Mouse (Mus musculus): ENCODE data around the gene Rnf149. TPM values are rescaled to one million over a fixed set of nuclear protein-coding genes. Genes with fewer than 3 reads are reported as not detected.

Gene Rnf149
- total and polyA plus RNA-seq, 3 experiments, result 12.6 to 32.3 (median 21.5) TPM

DNA sequence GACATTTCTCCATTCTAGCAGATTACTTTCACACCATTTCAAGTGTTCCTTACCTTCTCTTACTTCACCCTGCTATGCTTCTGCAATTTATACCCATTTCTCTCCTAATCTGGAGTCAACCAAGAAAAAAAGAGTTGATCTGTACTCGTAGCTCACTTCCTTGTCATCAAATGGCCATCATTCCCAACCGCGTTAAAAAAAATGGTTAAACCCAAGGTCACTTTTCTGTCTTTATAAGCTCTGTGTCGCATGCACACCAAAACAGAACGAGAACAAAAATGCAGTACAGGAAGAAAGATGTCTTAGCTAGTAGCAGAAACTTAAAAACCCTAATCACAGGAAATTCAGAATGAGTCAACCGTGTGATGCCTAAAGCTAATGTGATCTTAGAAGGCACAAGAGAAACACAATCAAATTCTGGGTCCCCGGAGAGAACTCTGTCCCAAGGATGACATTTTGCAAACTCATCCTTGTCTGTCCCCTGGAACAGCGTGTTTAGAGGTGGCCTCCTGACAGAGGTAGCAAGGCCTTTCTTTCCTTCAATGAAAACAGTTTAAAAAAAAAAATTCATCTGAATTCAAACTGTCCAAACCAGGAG lies 1.3 kb downstream of the Rnf149 start:
- Histone ChIP-seq H3K4me1 (ENCODE audit: control insufficient read depth in 1 of 2, insufficient read depth in 2 of 2) (peaks cover 3 to 56% of the 10 kb centered on the region in 2 experiments; a peak in 3 of 4 replicates), H3K27me3 (replicated peaks) (no peaks in the 10 kb centered on the region), H3K9ac (ENCODE audit: insufficient read depth, low read depth) (peak overlapping the region; percentile 90), H3K27ac (ENCODE audit: insufficient read depth, low read depth) (no peak overlapping the region), H3K79me2 (replicated peaks; ENCODE audit: control insufficient read depth, extremely low read depth, insufficient read depth, poor library complexity, severe bottlenecking) (peaks cover 27% of the 10 kb centered on the region), H3K4me2 (ENCODE audit: insufficient read depth, low read depth, poor library complexity, severe bottlenecking) (peak overlapping the region; percentile 85), H3K4me3 (replicated peaks in 1 of 3; ENCODE audit: low read depth in 2 of 3, low read length in 2 of 3, poor library complexity in 1 of 3) (peak overlapping the region; percentile 79 to 97 (median 90)), H3K9me3 (replicated peaks; ENCODE audit: low read length) (no peaks in the 10 kb centered on the region), H3K36me3 (replicated peaks in 1 of 2; ENCODE audit: control insufficient read depth in 1 of 2, insufficient read depth in 1 of 2, low read length in 1 of 2) (peaks cover 0 to 14% of the 10 kb centered on the region in 2 experiments)
- peak; percentile 44 for DNase-seq (ENCODE audit: extremely low read depth)
- TF ChIP-seq CTCF (conservative IDR thresholded peaks at IDR 0.05 in 1 of 2, IDR thresholded peaks at IDR 0.05 in 1 of 2; ENCODE audit: low read depth in 2 of 2, low read length in 2 of 2), result no peak
- TF ChIP-seq CHD2 (IDR thresholded peaks at IDR 0.05; ENCODE audit: low read length), result no peak
- TF ChIP-seq MAZ (IDR thresholded peaks at IDR 0.05; ENCODE audit: low read depth, low read length), result no peak
- no peak for TF ChIP-seq CHD1 (IDR thresholded peaks at IDR 0.05; ENCODE audit: low read depth, low read length)
- no peak for TF ChIP-seq ZKSCAN1 (IDR thresholded peaks at IDR 0.05; ENCODE audit: borderline replicate concordance, low read depth, low read length)
- no peak for TF ChIP-seq POLR2AphosphoS2 (IDR thresholded peaks at IDR 0.05; ENCODE audit: low read depth, low read length)
- no peak for TF ChIP-seq MAX (IDR thresholded peaks at IDR 0.05; ENCODE audit: low read length)
- TF ChIP-seq ZC3H11A (IDR thresholded peaks at IDR 0.05; ENCODE audit: low read depth, low read length), result no peak
- TF ChIP-seq RAD21 (IDR thresholded peaks at IDR 0.05; ENCODE audit: low read depth, low read length), result no peak
- TF ChIP-seq MYC (IDR thresholded peaks at IDR 0.05; ENCODE audit: low read depth, low read length), result no peak
- no peak for TF ChIP-seq GABPA (IDR thresholded peaks at IDR 0.05; ENCODE audit: insufficient replicate concordance, low read depth, low read length)
- in situ Hi-C loops (cut with MboI; ENCODE audit: low pct_ligation_motif_present, low pct_unique_long_range_greater_than_20kb, low sequenced_read_pairs) (no loop called here), dilution Hi-C loops (cut with MboI; ENCODE audit: extremely low pct_ligation_motif_present, extremely low pct_unique_long_range_greater_than_20kb, low sequenced_read_pairs) (no loop called here)

DNA sequence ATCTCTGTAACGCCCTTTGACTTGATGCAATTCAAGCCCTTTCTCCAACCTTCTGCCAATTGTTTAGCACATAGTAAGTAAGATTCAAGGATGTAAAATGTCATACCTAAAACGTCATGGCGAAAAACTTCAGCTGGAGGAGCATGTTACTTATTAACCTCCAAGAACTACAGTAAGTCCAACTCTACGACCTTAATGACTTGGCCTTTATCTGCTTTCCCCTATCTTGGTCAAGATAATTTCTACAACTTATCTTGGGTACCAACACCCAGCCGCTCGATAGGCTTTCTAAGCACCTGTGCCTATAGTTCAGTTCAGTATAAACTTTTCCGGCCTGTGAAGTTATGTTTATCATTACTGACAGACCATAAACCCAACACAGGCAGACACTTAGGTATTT lies 3.3 kb downstream of the Rnf149 start:
- H3K79me2 ChIP-seq (replicated peaks; ENCODE audit: control insufficient read depth, extremely low read depth, insufficient read depth, poor library complexity, severe bottlenecking), result peaks cover 27% of the 10 kb centered on the region

More for the DNA sequence above, 3.3 kb downstream of the Rnf149 start:
- no peaks in the 10 kb centered on the region for H3K9me3 ChIP-seq (replicated peaks; ENCODE audit: low read length)
- H3K27ac ChIP-seq (ENCODE audit: insufficient read depth, low read depth), result no peak overlapping the region
- H3K4me2 ChIP-seq (ENCODE audit: insufficient read depth, low read depth, poor library complexity, severe bottlenecking), result no peak overlapping the region
- no peak overlapping the region for H3K4me3 ChIP-seq (replicated peaks in 1 of 3; ENCODE audit: low read depth in 2 of 3, low read length in 2 of 3, poor library complexity in 1 of 3)
- no peak for DNase-seq (ENCODE audit: extremely low read depth)
- no peak overlapping the region for H3K9ac ChIP-seq (ENCODE audit: insufficient read depth, low read depth)
- H3K27me3 ChIP-seq (replicated peaks), result no peaks in the 10 kb centered on the region
- in situ Hi-C loops (cut with MboI; ENCODE audit: low pct_ligation_motif_present, low pct_unique_long_range_greater_than_20kb, low sequenced_read_pairs), result loop anchor here (25.0 kb wide), 1 partner anchor 363 kb away; no protein-coding TSS in a partner anchor
- TF ChIP-seq GABPA (IDR thresholded peaks at IDR 0.05; ENCODE audit: insufficient replicate concordance, low read depth, low read length) (no peak), MAZ (IDR thresholded peaks at IDR 0.05; ENCODE audit: low read depth, low read length) (no peak), ZKSCAN1 (IDR thresholded peaks at IDR 0.05; ENCODE audit: borderline replicate concordance, low read depth, low read length) (no peak), ETS1 (conservative IDR thresholded peaks at IDR 0.05; ENCODE audit: low read depth, low read length) (no peak), CHD1 (IDR thresholded peaks at IDR 0.05; ENCODE audit: low read depth, low read length) (no peak), IRF4 (IDR thresholded peaks at IDR 0.05; ENCODE audit: low read depth, low read length) (no peak), POLR2AphosphoS2 (IDR thresholded peaks at IDR 0.05; ENCODE audit: low read depth, low read length) (no peak), E2F4 (IDR thresholded peaks at IDR 0.05; ENCODE audit: insufficient replicate concordance, low read depth, low read length) (no peak), RCOR1 (conservative IDR thresholded peaks at IDR 0.05; ENCODE audit: low read depth, low read length) (no peak), USF2 (conservative IDR thresholded peaks at IDR 0.05; ENCODE audit: low read depth, low read length) (no peak), ZC3H11A (IDR thresholded peaks at IDR 0.05; ENCODE audit: low read depth, low read length) (no peak)
- H3K36me3 ChIP-seq (replicated peaks in 1 of 2; ENCODE audit: control insufficient read depth in 1 of 2, insufficient read depth in 1 of 2, low read length in 1 of 2), result peaks cover 4 to 30% of the 10 kb centered on the region in 2 experiments
- dilution Hi-C loops (cut with MboI; ENCODE audit: extremely low pct_ligation_motif_present, extremely low pct_unique_long_range_greater_than_20kb, low sequenced_read_pairs), result no loop called here
- H3K4me1 ChIP-seq (ENCODE audit: control insufficient read depth in 1 of 2, insufficient read depth in 2 of 2), result peaks cover 3 to 51% of the 10 kb centered on the region in 2 experiments; a peak in 3 of 4 replicates
